Mouse (Mus musculus) hindbrain, embryonic 15.5 days (tissue): Measurements from ENCODE around the gene Gm14406. TPM values are rescaled to one million over a fixed set of nuclear protein-coding genes. Genes with fewer than 3 reads are reported as not detected.

Experiments
- polyA plus RNA-seq: library from polyadenylated mRNA; unstranded; fragments of >200 nt; fragmentation: Nextera tagmentation; extraction: Ambion mirVana; gene quantifications from 2 replicates; pipeline ENCODE4 v1.2.1, GENCODE M21; 2015

Gm14406 gene
- polyA plus RNA-seq, 1 experiment from 2014 or later, result not detected

Other genes starting within 250 kb of the Gm14406 start
- gene Gm14418, start 179.9 kb downstream of the Gm14406 start, polyA plus RNA-seq, result 6.0 and 10.6 TPM in 2 replicates
- 6.2 and 7.6 TPM in 2 replicates for gene Zfp970, start 113.5 kb downstream of the Gm14406 start, polyA plus RNA-seq
- gene Gm14403, start 80.0 kb downstream of the Gm14406 start, polyA plus RNA-seq, result 3.2 and 3.3 TPM in 2 replicates
- 7.2 and 7.4 TPM in 2 replicates for gene Gm14322, start 181.1 kb upstream of the Gm14406 start, polyA plus RNA-seq